Comparison of ENCODE assay signal across 14 mouse cellular contexts in the genomic region with DNA sequence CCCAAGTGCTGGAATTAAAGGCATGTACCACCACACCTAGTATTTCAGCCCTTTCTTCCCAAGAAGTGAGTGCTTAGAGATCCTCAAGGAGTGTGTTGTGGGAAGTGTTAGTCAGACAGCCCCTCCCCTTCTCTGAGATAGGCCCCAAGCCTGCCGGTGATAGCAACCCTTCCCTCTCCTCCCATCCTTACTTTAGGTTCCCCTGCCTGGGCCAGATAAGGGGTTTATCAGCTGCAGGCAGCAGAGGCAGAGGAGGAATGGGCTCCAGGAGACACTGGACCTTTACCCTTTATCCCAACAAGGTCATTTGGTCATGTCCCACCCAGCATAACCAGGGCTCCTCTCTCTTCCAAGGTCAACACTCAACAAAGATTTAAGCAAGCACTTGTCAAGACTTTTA. TPM values are rescaled to one million over a fixed set of nuclear protein-coding genes. Genes with fewer than 3 reads are reported as not detected.
DNase-seq lines count a peak whose midpoint lies in the region; ATAC-seq and TF ChIP-seq lines count a peak whose summit lies in the region.
"Had no signal": no experiment of that assay in that cellular context is flagged by ENCODE, and none has a peak within 500 bp of the region (broad histone marks: within the 10 kb centered on the region; RNA-seq: fewer than 3 reads in every experiment).

No protein-coding gene starts in this region.

- H3K36me3 ChIP-seq in lung, postnatal 0 days (ENCODE audit: insufficient read depth, low read length): peaks cover 21% of the 10 kb centered on the region
- peaks cover 66% of the 10 kb centered on the region for H3K36me3 ChIP-seq in liver, embryonic 14.5 days (replicated peaks; ENCODE audit: control insufficient read depth, insufficient read depth, low read depth)
- H3K36me3 ChIP-seq in limb, embryonic 10.5 days: peaks cover 40% of the 10 kb centered on the region

- TF ChIP-seq CTCF in lung, postnatal 0 days (IDR thresholded peaks at IDR 0.05): no peak
- TF ChIP-seq CTCF in liver, embryonic 14.5 days (IDR thresholded peaks at IDR 0.05; ENCODE audit: low read depth): no peak

- TF ChIP-seq EP300 in lung, postnatal 0 days (IDR thresholded peaks at IDR 0.05): no peak
- TF ChIP-seq EP300 in liver, embryonic 14.5 days (IDR thresholded peaks at IDR 0.05; ENCODE audit: low read depth): no peak

- no peak overlapping the region for H3K9ac ChIP-seq in lung, postnatal 0 days (replicated peaks; ENCODE audit: low read depth)
- H3K9ac ChIP-seq in liver, embryonic 14.5 days (replicated peaks): peak overlapping the region; percentile 97
- H3K9ac ChIP-seq: hindbrain, embryonic 14.5 days; limb, embryonic 12.5 days had no signal

- H3K4me3 ChIP-seq in lung, postnatal 0 days (ENCODE audit: low read depth, low read length): no peak overlapping the region
- peak overlapping the region; percentile 94 to 98 for H3K4me3 ChIP-seq in liver, embryonic 14.5 days (ENCODE audit: insufficient read depth in 1 of 2, low read depth in 2 of 2, low read length in 2 of 2)
- no peak overlapping the region for H3K4me3 ChIP-seq in limb, embryonic 10.5 days
- H3K4me3 ChIP-seq: limb, embryonic 12.5 days had no signal

- H3K4me1 ChIP-seq in lung, postnatal 0 days (ENCODE audit: insufficient read depth, low read depth, low read length): peaks cover 3% of the 10 kb centered on the region; the same call in 1 of the 2 replicates
- peaks cover 24 to 42% of the 10 kb centered on the region in 2 experiments for H3K4me1 ChIP-seq in liver, embryonic 14.5 days (replicated peaks; ENCODE audit: control insufficient read depth in 2 of 2, insufficient read depth in 2 of 2, low read length in 1 of 2)
- peaks cover 19% of the 10 kb centered on the region for H3K4me1 ChIP-seq in limb, embryonic 10.5 days

- H3K27ac ChIP-seq in lung, postnatal 0 days (ENCODE audit: low read length): no peak overlapping the region
- peak overlapping the region; percentile 95 for H3K27ac ChIP-seq in liver, embryonic 14.5 days
- no peak overlapping the region for H3K27ac ChIP-seq in limb, embryonic 10.5 days
- H3K27ac ChIP-seq: hindbrain, embryonic 14.5 days; kidney, postnatal 0 days; macrophage had no signal

- DNase-seq in lung, postnatal 0 days (ENCODE audit: low spot score): no peak
- DNase-seq in lung, postnatal 36 days: no peak
- peak; percentile 92 for DNase-seq in c-Kit-positive CD71-positive TER-119-positive erythroid progenitor cells, embryonic 14.5 days (ENCODE audit: low spot score)
- DNase-seq in liver, embryonic 14.5 days (ENCODE audit: low read depth in 3 of 3, low spot score in 3 of 3): peak; percentile 86 to 93 (median 91)
- peak; percentile 54 for DNase-seq in yolk sac, embryonic 10.5 days (ENCODE audit: low spot score)
- DNase-seq in thymus, postnatal 36 days: no peak
- DNase-seq in limb, embryonic 10.5 days (ENCODE audit: low spot score): no peak
- DNase-seq: cerebellum, postnatal 36 days; thymus, postnatal 14 days had no signal

- peak; percentile 8; the same call in 1 of the 2 replicates for ATAC-seq in lung, postnatal 0 days
- peak; percentile 79 for ATAC-seq in liver, embryonic 14.5 days (ENCODE audit: insufficient read depth)

- no peak overlapping the region for H3K4me2 ChIP-seq in lung, postnatal 0 days (replicated peaks; ENCODE audit: low read depth, low read length)
- peak overlapping the region; percentile 81 for H3K4me2 ChIP-seq in liver, embryonic 14.5 days (ENCODE audit: low read depth)
- H3K4me2 ChIP-seq: hindbrain, embryonic 14.5 days; limb, embryonic 12.5 days had no signal

- H3K27me3 ChIP-seq in lung, postnatal 0 days (replicated peaks; ENCODE audit: insufficient read depth, low read length): no peaks in the 10 kb centered on the region
- no peaks in the 10 kb centered on the region for H3K27me3 ChIP-seq in liver, embryonic 14.5 days (ENCODE audit: control insufficient read depth, insufficient read depth, low read length)
- peaks cover 18% of the 10 kb centered on the region for H3K27me3 ChIP-seq in limb, embryonic 10.5 days (ENCODE audit: low read depth, poor library complexity, severe bottlenecking)

- H3K9me3 ChIP-seq in lung, postnatal 0 days (ENCODE audit: low read length): no peaks in the 10 kb centered on the region
- H3K9me3 ChIP-seq in liver, embryonic 14.5 days (ENCODE audit: control insufficient read depth, low read length): no peaks in the 10 kb centered on the region
- no peaks in the 10 kb centered on the region for H3K9me3 ChIP-seq in limb, embryonic 10.5 days (replicated peaks)
- H3K9me3 ChIP-seq: limb, embryonic 12.5 days had no signal

- WGBS in lung, postnatal 0 days: 35% methylated on average over 1 of the region's 1 CpGs
- 5% methylated on average over 1 of the region's 1 CpGs for WGBS in liver, embryonic 14.5 days (ENCODE audit: insufficient replicate concordance)
- WGBS in limb, embryonic 10.5 days: 61% methylated on average over 1 of the region's 1 CpGs

RNA-seq across cellular contexts. Expression of gene Nfe2, which starts 6.6 kb away (rescaled TPM):
- 10.5 and 11.2 TPM in 2 replicates for polyA plus RNA-seq in lung, postnatal 0 days (2015; fragmentation: Nextera tagmentation; extraction: Ambion mirVana)
- 178 and 222 TPM in 2 replicates for polyA plus RNA-seq in liver, embryonic 14.5 days (2012; rRNA removed)
- 175 and 184 TPM in 2 replicates for polyA plus RNA-seq in liver, embryonic 14.5 days (2014; fragmentation: Nextera tagmentation; extraction: Ambion mirVana)
- polyA plus RNA-seq in limb, embryonic 10.5 days (2016; fragmentation: Nextera tagmentation; extraction: Ambion mirVana): 5.9 and 6.1 TPM in 2 replicates
- polyA plus RNA-seq: frontal cortex, adult 2 months had no signal

RNA-seq across cellular contexts. Expression of gene Hnrnpa1, which starts 11.4 kb away (rescaled TPM):
- 200 and 211 TPM in 2 replicates for polyA plus RNA-seq in lung, postnatal 0 days (2015; fragmentation: Nextera tagmentation; extraction: Ambion mirVana)
- polyA plus RNA-seq in liver, embryonic 14.5 days (2012; rRNA removed): 329 and 510 TPM in 2 replicates
- polyA plus RNA-seq in liver, embryonic 14.5 days (2014; fragmentation: Nextera tagmentation; extraction: Ambion mirVana): 240 and 270 TPM in 2 replicates
- polyA plus RNA-seq in limb, embryonic 10.5 days (2016; fragmentation: Nextera tagmentation; extraction: Ambion mirVana): 1,775 and 1,966 TPM in 2 replicates

RNA-seq across cellular contexts. Expression of gene Cbx5, which starts 12.0 kb away (rescaled TPM):
- polyA plus RNA-seq in lung, postnatal 0 days (2015; fragmentation: Nextera tagmentation; extraction: Ambion mirVana): 27.8 and 29.4 TPM in 2 replicates
- 27.8 and 32.4 TPM in 2 replicates for polyA plus RNA-seq in liver, embryonic 14.5 days (2012; rRNA removed)
- 54.4 and 57.1 TPM in 2 replicates for polyA plus RNA-seq in liver, embryonic 14.5 days (2014; fragmentation: Nextera tagmentation; extraction: Ambion mirVana)
- 191 and 215 TPM in 2 replicates for polyA plus RNA-seq in limb, embryonic 10.5 days (2016; fragmentation: Nextera tagmentation; extraction: Ambion mirVana)

RNA-seq across cellular contexts. Expression of gene Copz1, which starts 20.9 kb away (rescaled TPM):
- polyA plus RNA-seq in lung, postnatal 0 days (2015; fragmentation: Nextera tagmentation; extraction: Ambion mirVana): 162 and 163 TPM in 2 replicates
- 118 and 133 TPM in 2 replicates for polyA plus RNA-seq in liver, embryonic 14.5 days (2012; rRNA removed)
- 205 and 219 TPM in 2 replicates for polyA plus RNA-seq in liver, embryonic 14.5 days (2014; fragmentation: Nextera tagmentation; extraction: Ambion mirVana)
- 305 and 309 TPM in 2 replicates for polyA plus RNA-seq in limb, embryonic 10.5 days (2016; fragmentation: Nextera tagmentation; extraction: Ambion mirVana)

RNA-seq across cellular contexts. Expression of gene Gpr84, which starts 58.8 kb away (rescaled TPM):
- polyA plus RNA-seq in lung, postnatal 0 days (2015; fragmentation: Nextera tagmentation; extraction: Ambion mirVana): 0.67 and 2.2 TPM in 2 replicates
- polyA plus RNA-seq in liver, embryonic 14.5 days (2012; rRNA removed): 0.17 and 0.20 TPM in 2 replicates
- 0.18 and 0.32 TPM in 2 replicates for polyA plus RNA-seq in liver, embryonic 14.5 days (2014; fragmentation: Nextera tagmentation; extraction: Ambion mirVana)
- 0.28 and 0.30 TPM in 2 replicates for polyA plus RNA-seq in limb, embryonic 10.5 days (2016; fragmentation: Nextera tagmentation; extraction: Ambion mirVana)

Comparison
In these comparisons a context has a peak if more than half of its experiments do, and no peak if none do; other contexts are left out.
1. DNase-seq: peak in c-Kit-positive CD71-positive TER-119-positive erythroid progenitor cells, embryonic 14.5 days (single experiment), liver, embryonic 14.5 days (3 of 3) and yolk sac, embryonic 10.5 days (single experiment); none in lung, postnatal 0 days (single experiment), lung, postnatal 36 days (single experiment), thymus, postnatal 36 days (0 of 2) and limb, embryonic 10.5 days (single experiment).
2. H3K4me3 ChIP-seq: peak in liver, embryonic 14.5 days (2 of 2); none in lung, postnatal 0 days (single experiment) and limb, embryonic 10.5 days (single experiment).
3. RNA of gene Nfe2, which starts 6.6 kb away (polyA plus RNA-seq): 175 to 222 TPM in liver, embryonic 14.5 days; 10.5 to 11.2 TPM in lung, postnatal 0 days and 5.9 to 6.1 TPM in limb, embryonic 10.5 days; every median in the first group is over 10 times any median in the second.